Mouse (Mus musculus) small intestine, adult 2 months (tissue): Measurements from ENCODE around the gene I830077J02Rik. TPM values are rescaled to one million over a fixed set of nuclear protein-coding genes. Genes with fewer than 3 reads are reported as not detected.
"Not testable (repeated sequence)": the region's sequence is repeated elsewhere in the genome, so short reads cannot be mapped to it uniquely, and the experiment has no call there.

Experiments
- H3K27ac ChIP-seq: fragments of 200-500 bp; 2 replicates; pipeline ENCODE4 v1.5.1; 2012; ENCODE audit warnings: low read depth, low read length, control low read depth, inconsistent platforms; ENCODE audit not compliant: insufficient read depth
- H3K27me3 ChIP-seq: fragments of 200-500 bp; 2 replicates; pipeline ENCODE4 v1.6.1; 2012; ENCODE audit warnings: mild to moderate bottlenecking, moderate library complexity, low read length, inconsistent platforms; ENCODE audit not compliant: control insufficient read depth, insufficient read depth
- H3K36me3 ChIP-seq: fragments of 200-500 bp; 2 replicates; pipeline ENCODE4 v1.6.1; 2012; ENCODE audit warnings: mild to moderate bottlenecking, low read length, control low read depth, inconsistent platforms; ENCODE audit not compliant: control insufficient read depth, insufficient read depth
- H3K4me1 ChIP-seq: fragments of 200-500 bp; 2 replicates; pipeline ENCODE4 v1.6.1; 2012; ENCODE audit warnings: low read length, inconsistent platforms, mixed read lengths; ENCODE audit not compliant: control insufficient read depth, insufficient read depth, insufficient read length
- H3K4me3 ChIP-seq: fragments of 200-500 bp; 2 replicates; pipeline ENCODE4 v1.5.1; 2012; ENCODE audit warnings: low read depth, mild to moderate bottlenecking, control low read depth, inconsistent platforms, low read length, moderate library complexity
- CTCF ChIP-seq: fragments of 200-500 bp; IDR thresholded peaks from 2 replicates; pipeline ENCODE4 v1.5.1; 2012; ENCODE audit warnings: low read depth, mild to moderate bottlenecking, control low read depth, inconsistent platforms, low read length, moderate library complexity, mixed read lengths; ENCODE audit not compliant: insufficient replicate concordance, insufficient read length; ENCODE audit errors: extremely low read depth
- POLR2A ChIP-seq: fragments of 200-500 bp; IDR thresholded peaks from 2 replicates; pipeline ENCODE4 v1.6.1; 2012; ENCODE audit warnings: low read depth, mild to moderate bottlenecking, control low read depth, inconsistent platforms, low read length, moderate library complexity
- WGBS: fragments of 180-500 bp; shearing (Covaris S2); methylation state at CpG from one replicate; pipeline ENCODE4 v1.1.7; 2018; 5-methylcytosine and 5-hydroxymethylcytosine counted together
- polyA plus RNA-seq: library from polyadenylated mRNA; depleted of rRNA; stranded (reverse); fragments of >200 nt; gene quantifications from 2 replicates; pipeline ENCODE4 v1.2.3, GENCODE M21; 2012

Gene I830077J02Rik
- polyA plus RNA-seq, 1 experiment: 1.8 TPM

GRCm38 (mm10) chr3:105931095-105931494, 1.4 kb downstream of the I830077J02Rik start:
- H3K4me3 ChIP-seq: no peak overlapping the region
- H3K4me1 ChIP-seq: no peaks in the 10 kb centered on the region
- no peaks in the 10 kb centered on the region for H3K36me3 ChIP-seq
- no peak overlapping the region for H3K27ac ChIP-seq
- WGBS: 80% methylated on average over 2 of the region's 2 CpGs
- TF ChIP-seq POLR2A (no peak), CTCF (no peak)
- no peaks in the 10 kb centered on the region for H3K27me3 ChIP-seq

DNA sequence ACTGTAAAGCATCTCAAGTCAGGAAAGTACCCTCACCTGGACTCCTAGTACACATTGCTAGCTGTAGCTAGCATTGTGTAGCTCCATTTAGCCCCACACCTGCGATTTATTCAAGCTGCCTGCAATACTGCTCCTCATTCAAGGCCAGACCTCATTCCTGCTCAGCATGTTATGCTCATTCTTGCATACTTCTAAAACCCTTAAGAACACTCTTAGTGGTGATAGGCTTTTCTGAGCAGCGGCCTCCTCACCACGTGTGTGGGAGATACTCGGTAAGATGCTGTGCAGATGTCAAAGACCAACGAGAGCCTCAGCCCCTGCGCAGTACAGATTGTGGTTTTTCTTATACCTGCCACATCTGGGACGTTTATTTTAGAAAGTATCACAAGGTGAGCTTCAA, 2.6 kb downstream of the I830077J02Rik start:
- Histone ChIP-seq H3K27ac (peak overlapping the region; percentile 3; the same call in 1 of the 2 replicates), H3K27me3 (no peaks in the 10 kb centered on the region), H3K36me3 (no peaks in the 10 kb centered on the region), H3K4me3 (no peak overlapping the region), H3K4me1 (no peaks in the 10 kb centered on the region)
- WGBS: 74% methylated on average over 7 of the region's 7 CpGs
- TF ChIP-seq CTCF: no peak
- no peak for TF ChIP-seq POLR2A

- TF ChIP-seq POLR2A (no peak), CTCF (no peak)
- no peak overlapping the region for H3K4me3 ChIP-seq
- H3K27me3 ChIP-seq: no peaks in the 10 kb centered on the region
- WGBS: 65% methylated on average over 6 of the region's 6 CpGs
- H3K27ac ChIP-seq: no peak overlapping the region
- H3K36me3 ChIP-seq: no peaks in the 10 kb centered on the region
- no peaks in the 10 kb centered on the region for H3K4me1 ChIP-seq
Measured at GRCm38 (mm10) chr3:105928781-105929180, 3.7 kb downstream of the I830077J02Rik start.

- TF ChIP-seq POLR2A: no peak
- no peak for TF ChIP-seq CTCF
- H3K4me1 ChIP-seq: no peaks in the 10 kb centered on the region
- H3K36me3 ChIP-seq: no peaks in the 10 kb centered on the region
- no peaks in the 10 kb centered on the region for H3K27me3 ChIP-seq
- WGBS: 81% methylated on average over 3 of the region's 3 CpGs
- no peak overlapping the region for H3K4me3 ChIP-seq
- H3K27ac ChIP-seq: no peak overlapping the region
Measured at GRCm38 (mm10) chr3:105928195-105928569, 4.3 kb downstream of the I830077J02Rik start.

DNA sequence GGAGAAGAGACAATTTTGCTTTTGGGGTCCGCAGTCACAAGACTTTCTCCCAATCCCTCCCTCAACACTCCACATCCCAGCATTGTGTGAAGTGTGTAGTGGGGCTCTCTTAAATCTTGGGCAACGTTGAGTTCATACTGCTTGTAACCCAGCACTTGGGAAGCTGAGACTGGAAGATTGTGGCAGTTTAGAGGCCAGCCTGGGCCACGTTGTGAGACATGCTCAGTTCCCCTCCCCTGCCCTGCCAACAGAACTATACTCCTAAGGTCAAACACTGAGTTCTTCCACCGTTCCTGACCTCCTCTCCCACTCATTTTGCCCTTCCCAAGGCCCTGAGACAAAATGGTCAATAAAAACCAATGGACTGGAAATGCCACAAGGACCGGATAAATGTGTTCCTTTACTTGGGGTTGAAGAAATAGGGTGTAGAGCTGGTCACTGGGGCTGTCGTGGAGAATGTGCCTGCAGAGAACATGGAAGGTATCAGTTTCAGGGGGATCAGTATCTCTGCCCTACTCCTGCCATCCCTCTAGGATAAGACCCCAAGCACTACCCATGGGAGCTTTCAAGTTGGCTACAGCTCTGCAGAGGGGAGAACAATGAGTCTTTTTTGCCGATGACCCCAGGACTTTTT, 4.8 kb downstream of the I830077J02Rik start:
- Histone ChIP-seq H3K4me3 (no peak overlapping the region), H3K4me1 (no peaks in the 10 kb centered on the region), H3K27ac (no peak overlapping the region), H3K27me3 (no peaks in the 10 kb centered on the region), H3K36me3 (no peaks in the 10 kb centered on the region)
- 78% methylated on average over 7 of the region's 7 CpGs for WGBS
- no peak for TF ChIP-seq POLR2A
- TF ChIP-seq CTCF: no peak

DNA sequence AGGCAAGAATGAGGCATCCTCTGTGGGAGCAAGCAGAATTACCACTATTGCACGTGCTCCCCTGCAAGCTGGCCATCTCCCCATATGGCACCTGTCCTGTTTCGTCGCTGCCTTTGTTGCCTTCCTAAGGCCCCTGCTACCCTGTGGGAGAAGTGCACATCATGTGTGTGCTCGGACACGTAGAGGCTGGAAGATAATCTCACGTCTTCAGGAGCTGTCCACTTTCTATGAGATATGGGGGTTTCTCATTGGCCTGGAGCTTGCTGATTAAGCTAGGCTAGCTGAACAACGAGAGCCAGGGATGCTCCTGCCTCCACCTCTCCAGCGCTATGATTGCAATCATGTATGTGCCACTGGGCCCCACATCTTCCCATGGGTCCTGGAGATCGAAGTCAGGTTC, 7.8 kb downstream of the I830077J02Rik start:
- TF ChIP-seq CTCF (no peak), POLR2A (no peak)
- H3K4me3 ChIP-seq: no peak overlapping the region
- no peak overlapping the region for H3K27ac ChIP-seq
- WGBS: 82% methylated on average over 9 of the region's 9 CpGs
- no peaks in the 10 kb centered on the region for H3K27me3 ChIP-seq
- no peaks in the 10 kb centered on the region for H3K36me3 ChIP-seq
- H3K4me1 ChIP-seq: no peaks in the 10 kb centered on the region

DNA sequence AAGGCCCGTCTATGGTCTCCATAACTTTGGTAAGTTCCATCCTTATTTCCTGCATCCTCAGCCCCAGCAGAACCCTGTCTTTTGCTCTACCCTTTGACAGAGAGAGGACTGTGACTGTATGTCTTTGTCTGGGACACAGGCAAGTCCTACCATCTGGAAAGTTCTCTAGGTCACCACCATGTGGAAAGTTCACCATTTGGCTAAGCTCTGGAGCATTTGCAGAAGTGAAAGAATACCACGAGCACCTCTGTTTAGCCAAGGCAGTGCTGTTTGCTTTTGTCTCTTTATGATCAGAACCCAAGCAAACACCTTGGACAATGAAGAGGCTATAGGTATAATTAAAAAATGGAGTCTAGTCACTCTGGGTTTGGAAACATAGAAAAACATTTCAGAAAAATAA, 10.5 kb downstream of the I830077J02Rik start:
- Histone ChIP-seq H3K4me1 (no peaks in the 10 kb centered on the region; the same call in 1 of the 2 replicates), H3K4me3 (no peak overlapping the region), H3K36me3 (no peaks in the 10 kb centered on the region), H3K27ac (no peak overlapping the region), H3K27me3 (no peaks in the 10 kb centered on the region)
- TF ChIP-seq POLR2A (no peak), CTCF (no peak)
- 39% methylated on average over 2 of the region's 2 CpGs for WGBS

DNA sequence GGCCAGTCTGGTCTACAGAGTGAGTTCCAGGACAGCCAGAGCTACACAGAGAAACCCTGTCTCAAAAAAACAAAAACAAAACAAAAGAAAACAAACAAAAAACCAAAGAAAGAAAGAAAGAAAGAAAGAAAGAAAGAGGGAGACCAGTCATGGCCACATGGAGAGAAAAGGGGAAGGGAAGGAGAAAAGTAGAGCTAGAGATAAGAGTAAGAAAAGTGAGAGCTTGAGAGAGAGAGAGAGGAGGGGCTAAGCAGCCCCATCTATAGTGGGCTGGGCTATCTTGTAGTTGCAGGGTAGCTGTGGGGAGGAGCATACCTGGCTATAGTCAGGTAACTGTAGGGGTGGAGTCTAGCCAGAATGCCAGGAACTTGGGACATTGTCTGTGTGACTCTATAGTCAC, 11.7 kb downstream of the I830077J02Rik start:
- not testable (repeated sequence) for H3K27ac ChIP-seq, H3K36me3 ChIP-seq, H3K4me3 ChIP-seq, H3K27me3 ChIP-seq, H3K4me1 ChIP-seq
